Mouse (Mus musculus) ovary, postnatal 36 days (tissue): ENCODE results near the gene Hcn4.

Experiments used
- DNase-seq: peaks from one replicate; pipeline ENCODE4 v3.0.0; 2022; ENCODE audit warnings: low spot score, mixed read lengths

Hcn4 gene

DNA sequence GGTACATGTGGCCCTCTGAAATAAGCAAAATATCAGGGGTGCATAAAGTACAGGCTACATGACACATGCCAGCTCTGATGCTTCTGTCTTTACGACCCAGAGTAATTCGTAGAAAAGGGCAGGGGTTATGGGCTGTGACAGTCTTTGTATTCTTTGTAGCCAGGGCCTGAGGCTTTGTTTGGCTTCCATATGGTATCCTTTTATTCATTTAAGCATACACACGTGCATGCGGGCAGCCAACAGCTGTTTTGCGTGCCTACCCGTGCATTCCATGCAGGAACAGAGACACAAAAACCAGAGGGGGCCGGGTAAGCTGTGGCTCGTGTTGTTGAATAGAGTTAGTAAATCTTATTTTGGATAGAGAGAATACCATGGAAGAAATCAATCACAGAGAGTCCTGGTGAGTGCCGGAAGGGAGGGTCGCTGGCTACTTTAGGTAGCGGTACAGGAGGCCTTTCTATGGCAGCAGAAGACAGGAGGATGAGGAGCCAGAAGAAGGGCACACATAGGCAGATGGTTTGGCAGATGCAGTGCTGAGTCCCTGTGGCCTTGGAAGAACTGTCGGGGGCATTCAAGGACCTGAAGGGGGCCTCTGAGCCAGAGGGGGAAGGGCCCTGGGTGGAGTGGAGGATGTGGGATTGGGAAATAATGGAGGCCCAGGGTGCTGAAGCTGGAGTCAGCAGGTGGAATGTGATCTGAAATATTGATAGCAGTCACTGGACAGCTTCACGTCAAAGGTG is 26.5 kb downstream of the Hcn4 start:
- DNase-seq = no peak

DNA sequence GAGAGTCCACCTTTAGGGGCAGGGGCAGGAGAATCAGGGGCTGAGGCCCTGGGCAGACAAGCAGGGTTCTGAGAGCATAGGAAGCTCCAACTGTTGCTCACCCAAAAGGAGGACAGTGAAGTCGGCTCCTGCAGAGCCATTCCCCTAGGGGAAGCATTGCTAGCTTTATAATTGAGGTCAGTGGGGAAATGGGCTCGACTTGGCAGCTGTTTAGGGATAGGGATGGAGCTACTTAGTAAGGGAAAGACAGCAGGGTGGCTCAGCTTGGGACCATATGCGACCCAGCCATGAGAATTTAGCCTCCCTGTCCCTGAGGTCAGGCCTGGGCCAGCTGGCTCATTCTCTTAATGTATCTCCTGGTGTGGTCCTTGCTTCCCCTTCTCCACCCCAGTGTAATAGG is 31.7 kb downstream of the Hcn4 start:
- no peak for DNase-seq

GRCm38 (mm10) chr9:58859080-58859635 is 35.9 kb downstream of the Hcn4 start:
- no peak for DNase-seq

DNA sequence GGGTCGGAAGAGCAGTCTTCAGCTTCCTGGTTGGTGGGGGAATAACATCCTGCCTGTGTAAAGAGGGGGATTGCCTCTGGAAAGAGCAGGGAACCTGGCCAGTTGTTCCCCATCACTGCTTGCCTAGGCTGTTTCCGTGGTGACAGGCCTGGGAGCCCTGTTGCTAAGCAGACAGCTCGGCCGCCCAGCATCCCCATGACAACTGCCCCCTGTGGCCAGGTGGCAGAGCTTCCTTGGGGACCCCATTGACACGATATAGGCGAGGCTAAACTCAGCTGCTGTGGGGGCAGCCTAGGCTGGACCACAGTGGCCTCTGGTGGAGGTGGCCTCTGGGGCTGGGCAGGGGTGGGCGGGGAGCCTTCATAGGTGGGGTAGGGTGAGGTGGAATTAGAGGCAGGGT is 40.6 kb downstream of the Hcn4 start:
- no peak for DNase-seq

- no peak for DNase-seq
Observed at GRCm38 (mm10) chr9:58871141-58871540, 47.9 kb downstream of the Hcn4 start.

- peak; percentile 36 for DNase-seq
Observed at GRCm38 (mm10) chr9:58873541-58874324, 50.5 kb downstream of the Hcn4 start.

- DNase-seq = no peak
Observed at GRCm38 (mm10) chr9:58874354-58874753, 51.1 kb downstream of the Hcn4 start.

DNA sequence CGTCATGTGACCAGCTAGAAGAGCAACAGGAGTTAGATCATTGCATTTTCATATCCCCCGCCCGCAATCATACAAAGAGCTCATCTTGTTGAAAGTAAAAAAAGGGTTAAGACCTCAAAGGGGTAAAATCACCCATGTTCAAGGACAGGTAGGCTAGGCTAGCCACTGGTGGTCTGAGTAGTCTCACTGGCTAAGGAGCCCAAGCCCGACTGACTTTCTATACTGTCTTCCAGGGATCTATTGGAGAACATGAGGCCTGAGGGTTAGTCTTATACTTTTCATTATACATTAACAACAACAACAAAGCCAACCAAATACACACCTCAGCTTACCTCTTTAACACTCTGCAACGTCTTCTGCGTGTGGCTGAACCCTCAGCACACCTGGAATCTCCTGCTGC is 52.2 kb downstream of the Hcn4 start:
- no peak for DNase-seq

- DNase-seq = no peak
Observed at GRCm38 (mm10) chr9:58876946-58877625, 53.9 kb downstream of the Hcn4 start.

DNA sequence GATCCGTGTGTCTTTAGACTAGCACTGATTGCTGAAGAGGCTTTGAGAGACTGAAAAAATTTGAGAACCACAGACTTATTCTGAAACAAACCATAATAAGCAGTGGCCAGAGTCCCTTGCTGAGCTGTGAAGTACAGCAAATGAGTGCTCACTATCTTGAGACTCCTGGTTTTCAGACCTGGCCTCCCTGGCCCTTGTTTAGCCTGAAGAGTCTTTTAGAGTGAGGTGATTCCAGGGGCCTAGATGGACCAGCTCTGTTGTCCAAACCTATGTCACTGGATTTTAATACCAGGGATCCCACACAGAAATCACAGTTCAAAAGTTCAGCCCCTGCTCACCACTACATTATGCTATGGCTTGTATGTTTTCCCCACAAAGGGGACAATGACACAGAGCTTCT is 56.6 kb downstream of the Hcn4 start:
- DNase-seq = no peak

GRCm38 (mm10) chr9:58882686-58883085 is 59.5 kb downstream of the Hcn4 start:
- DNase-seq = no peak

- DNase-seq = no peak
Observed at GRCm38 (mm10) chr9:58889782-58890448, 66.7 kb downstream of the Hcn4 start.

DNA sequence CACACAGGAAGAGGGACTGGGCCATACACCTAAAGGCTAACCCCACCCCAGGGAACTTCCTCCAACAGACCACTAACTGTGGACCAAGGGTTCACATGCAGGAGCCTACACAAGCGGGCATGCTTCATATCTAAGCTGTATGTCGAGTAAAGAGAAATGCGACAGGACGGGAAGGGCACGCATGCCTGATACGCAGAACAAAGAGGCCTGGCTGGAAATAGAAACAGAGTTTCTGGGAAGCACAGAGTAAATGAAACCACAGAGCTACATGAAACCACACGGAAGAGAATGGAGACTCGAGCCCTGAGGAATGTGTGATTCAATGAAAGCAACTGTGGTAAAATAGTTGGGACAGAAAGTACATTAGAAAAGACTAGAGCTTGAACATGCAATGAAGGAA is 67.7 kb downstream of the Hcn4 start:
- no peak for DNase-seq

GRCm38 (mm10) chr9:58891840-58892640 is 68.8 kb downstream of the Hcn4 start:
- no peak for DNase-seq

DNA sequence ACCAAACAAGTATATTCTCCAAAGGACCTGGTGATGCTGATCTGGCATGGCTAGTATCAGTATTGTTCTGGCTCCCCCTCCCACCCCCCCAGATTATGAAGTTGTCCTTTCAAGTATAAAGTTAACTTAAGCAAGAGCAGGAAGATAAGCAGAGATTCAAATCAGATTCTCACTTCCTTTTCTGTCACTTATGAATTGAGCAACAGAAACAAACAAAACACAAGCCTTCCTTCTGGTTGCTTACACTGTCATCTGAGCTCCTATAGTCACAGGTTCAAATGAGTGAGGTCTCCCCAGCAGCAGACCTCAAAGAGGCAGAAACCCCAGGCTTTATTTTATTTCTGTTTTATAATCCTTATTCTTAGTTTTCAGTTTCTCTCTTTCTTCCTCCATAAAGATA is 76.4 kb downstream of the Hcn4 start:
- no peak for DNase-seq

DNA sequence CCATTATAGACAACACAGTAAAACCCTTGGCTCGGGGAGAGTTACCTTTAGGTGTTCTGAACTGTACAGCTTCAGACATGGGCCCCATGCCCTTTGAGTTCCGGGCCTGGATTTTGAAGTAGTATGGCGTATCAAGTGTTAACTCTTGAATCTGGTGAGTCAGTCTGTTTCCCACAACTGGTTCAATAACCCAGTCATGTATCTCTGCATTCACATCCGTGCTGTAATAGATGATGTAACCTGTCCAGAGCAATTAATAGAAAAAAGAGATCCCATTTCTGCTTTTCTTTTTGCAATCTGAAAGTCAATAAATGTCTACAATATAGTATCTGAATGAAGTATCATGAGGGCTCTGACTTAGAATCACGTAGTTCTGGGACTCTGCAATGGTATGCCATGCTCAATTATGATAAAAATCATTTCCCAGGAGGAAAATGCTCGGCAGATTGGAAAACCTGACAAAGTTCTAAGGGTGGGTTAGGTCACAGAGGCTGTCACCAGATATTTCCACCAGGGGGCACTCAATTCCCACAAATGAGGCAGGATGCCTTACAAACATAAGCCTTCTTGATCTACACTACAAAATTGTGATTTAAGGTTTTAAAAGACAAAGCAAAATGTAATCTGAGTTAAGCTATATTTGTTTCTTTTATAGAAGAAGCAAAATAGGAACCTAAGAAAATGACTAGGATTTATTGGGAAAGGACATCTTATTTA is 79.8 kb downstream of the Hcn4 start:
- peak; percentile 17 for DNase-seq
